Mouse (Mus musculus): ENCODE results near the gene AC124502.3.

Gene AC124502.3

GRCm38 (mm10) chr19:5032686-5033085 is 6.0 kb upstream of the AC124502.3 start:
- DNase-seq (ENCODE audit: low spot score), result no peak

DNA sequence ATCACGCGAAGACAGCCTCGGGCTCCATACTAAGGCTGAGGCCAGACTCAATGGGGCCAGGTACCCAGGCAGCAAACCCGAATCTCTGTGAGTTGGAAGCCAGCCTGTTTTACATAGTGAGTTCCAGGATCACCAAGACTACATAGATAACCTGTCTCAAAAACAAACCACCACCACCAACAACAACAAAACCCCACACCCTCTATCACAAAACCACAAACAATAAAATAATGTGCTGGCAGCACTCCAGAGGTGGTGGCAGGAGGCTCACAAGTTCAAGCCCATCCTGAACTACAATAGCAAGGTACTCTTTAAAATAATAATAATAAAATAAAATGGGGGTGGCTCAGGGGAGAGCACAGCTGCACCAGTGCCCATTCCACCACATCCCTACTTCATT is 2.1 kb upstream of the AC124502.3 start:
- no peak for DNase-seq (ENCODE audit: low spot score)

- DNase-seq (ENCODE audit: low spot score), result peak; percentile 40
Measured at GRCm38 (mm10) chr19:5037678-5038571, 766 bp upstream of the AC124502.3 start.

DNA sequence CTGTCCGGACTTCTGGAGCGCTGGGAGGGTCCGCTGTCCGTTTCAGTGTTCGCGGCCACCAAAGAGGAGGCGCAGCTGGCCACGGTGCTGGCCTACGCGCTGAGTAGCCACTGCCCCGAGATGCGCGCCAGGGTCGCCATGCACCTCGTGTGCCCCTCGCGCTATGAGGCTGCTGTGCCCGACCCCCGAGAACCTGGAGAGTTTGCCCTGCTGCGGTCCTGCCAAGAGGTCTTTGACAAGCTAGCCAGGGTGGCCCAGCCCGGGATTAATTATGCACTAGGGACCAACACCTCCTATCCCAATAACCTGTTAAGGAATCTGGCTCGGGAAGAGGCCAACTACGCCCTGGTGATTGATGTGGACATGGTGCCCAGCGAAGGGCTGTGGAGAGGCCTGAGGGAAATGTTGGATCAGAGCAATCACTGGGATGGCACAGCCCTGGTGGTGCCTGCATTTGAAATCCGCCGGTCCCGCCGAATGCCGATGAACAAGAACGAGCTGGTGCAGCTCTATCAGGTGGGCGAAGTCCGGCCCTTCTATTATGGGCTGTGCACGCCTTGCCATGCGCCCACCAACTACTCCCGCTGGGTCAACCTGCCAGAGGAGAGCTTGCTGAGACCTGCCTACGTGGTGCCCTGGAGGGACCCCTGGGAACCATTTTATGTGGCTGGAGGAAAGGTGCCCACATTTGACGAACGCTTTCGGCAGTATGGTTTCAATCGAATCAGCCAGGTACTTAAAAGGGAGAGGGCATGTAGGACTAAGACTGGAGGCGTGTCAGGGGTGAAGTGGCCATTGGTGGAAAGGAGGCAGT is 817 bp downstream of the AC124502.3 start:
- no peak for DNase-seq (ENCODE audit: low spot score)

GRCm38 (mm10) chr19:5040862-5041523 is 2.3 kb downstream of the AC124502.3 start, which contains the start of gene Brms1:
TSS of gene Brms1 (plus strand) at chr19:5041354.
- peak; percentile 95 for DNase-seq (ENCODE audit: low spot score)

- no peak for DNase-seq (ENCODE audit: low spot score)
Measured at GRCm38 (mm10) chr19:5041588-5041987, 2.9 kb downstream of the AC124502.3 start.

GRCm38 (mm10) chr19:5045531-5045930 is 6.8 kb downstream of the AC124502.3 start:
- DNase-seq (ENCODE audit: low spot score), result no peak

- DNase-seq (ENCODE audit: low spot score), result no peak
Measured at GRCm38 (mm10) chr19:5048138-5049056, 9.7 kb downstream of the AC124502.3 start.

- no peak for DNase-seq (ENCODE audit: low spot score)
Measured at GRCm38 (mm10) chr19:5049325-5049724, 10.6 kb downstream of the AC124502.3 start.

- peak; percentile 77 for DNase-seq (ENCODE audit: low spot score)
Measured at GRCm38 (mm10) chr19:5050047-5050905, 11.6 kb downstream of the AC124502.3 start, which contains the start of gene Rin1. TSS of gene Rin1 (plus strand) at chr19:5050481.

GRCm38 (mm10) chr19:5051031-5051430 is 12.3 kb downstream of the AC124502.3 start:
- DNase-seq (ENCODE audit: low spot score), result no peak

DNA sequence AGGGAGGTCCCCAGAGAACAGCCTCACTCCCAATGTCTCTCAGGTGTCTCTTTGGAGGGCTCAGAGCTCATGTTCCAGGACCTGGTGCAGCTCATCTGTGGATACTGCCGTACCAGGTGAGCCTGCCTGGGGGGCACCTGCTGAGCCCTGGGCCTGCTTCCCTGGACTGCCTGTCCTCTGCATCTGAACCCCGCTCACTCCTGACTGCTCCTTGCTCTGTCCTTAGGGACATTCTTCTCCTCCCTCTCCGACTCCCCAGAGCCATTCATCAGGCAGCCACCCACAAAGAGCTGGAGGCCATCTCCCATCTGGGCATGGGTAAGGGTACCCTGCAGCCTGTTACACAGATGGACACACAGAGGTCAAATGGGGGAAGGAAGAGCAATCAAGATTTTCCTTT is 12.8 kb downstream of the AC124502.3 start:
- DNase-seq (ENCODE audit: low spot score), result no peak

DNA sequence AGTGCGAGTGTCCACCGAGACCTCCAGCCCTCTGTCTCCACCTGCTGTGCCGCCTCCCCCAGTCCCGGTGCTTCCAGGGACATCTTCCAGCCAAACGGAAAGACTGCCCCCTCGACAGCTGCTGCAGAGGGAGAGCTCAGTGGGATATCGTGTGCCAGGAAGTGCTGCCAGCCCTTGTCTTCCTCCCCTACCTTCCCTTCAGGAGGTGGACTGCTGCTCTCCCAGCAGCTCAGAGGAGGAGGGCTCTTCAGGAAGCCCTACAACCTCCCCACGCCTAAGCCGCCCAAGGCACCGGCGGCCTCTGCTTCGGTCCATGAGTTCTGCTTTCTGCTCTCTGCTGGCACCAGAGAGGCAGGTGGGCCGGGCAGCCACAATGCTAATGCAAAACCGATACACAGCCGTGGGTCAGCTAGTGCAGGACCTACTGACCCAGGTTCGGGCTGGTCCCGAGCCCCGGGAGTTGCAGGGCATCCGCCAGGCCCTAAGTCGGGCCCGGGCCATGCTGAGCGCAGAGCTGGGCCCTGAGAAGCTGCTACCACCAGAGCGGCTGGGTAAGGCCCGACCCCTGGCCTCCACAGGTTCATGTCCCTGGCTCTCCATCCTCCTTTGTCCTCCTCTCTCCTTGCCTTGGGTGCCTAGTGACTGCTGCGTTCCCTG is 13.6 kb downstream of the AC124502.3 start:
- DNase-seq (ENCODE audit: low spot score), result no peak

DNA sequence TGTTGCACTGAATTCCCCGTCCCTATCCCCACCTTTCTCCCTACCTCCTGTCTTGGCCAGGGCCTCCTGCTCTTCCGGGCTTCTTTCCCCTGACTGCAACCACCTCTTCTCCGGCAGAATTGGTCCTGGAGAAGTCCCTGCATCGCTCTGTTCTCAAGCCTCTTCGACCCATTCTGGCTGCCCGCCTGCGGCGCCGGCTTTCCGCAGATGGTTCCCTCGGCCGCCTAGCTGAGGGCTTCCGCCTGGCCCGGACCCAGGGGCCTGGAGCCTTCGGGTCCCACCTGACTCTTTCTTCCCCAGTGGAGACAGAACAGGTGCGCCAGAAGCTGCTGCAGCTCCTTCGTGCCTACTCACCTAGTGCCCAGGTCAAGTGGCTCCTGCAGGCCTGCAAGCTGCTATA is 14.2 kb downstream of the AC124502.3 start:
- DNase-seq (ENCODE audit: low spot score), result no peak

- DNase-seq (ENCODE audit: low spot score), result peak; percentile 43
Measured at GRCm38 (mm10) chr19:5053909-5054308, 15.2 kb downstream of the AC124502.3 start.

DNA sequence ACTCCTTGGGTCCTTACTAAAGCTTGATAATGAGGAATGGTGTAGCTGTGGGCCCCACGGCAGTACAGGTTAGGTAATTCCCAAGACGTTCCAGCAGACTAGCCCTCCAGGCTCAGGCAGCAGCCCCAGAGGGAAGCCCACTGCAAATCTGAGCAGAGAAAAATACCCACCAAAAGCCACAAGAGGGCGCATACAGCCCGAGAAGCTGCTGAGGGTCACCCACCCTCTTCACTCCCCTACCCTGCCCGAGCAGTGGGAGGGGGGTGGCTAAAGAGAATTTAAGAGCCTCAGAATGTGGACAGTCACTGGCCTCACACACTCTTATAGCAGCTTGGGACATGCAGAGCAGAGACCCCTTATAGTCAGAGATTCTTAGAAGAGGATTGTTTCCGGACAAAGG is 17.6 kb downstream of the AC124502.3 start:
- DNase-seq (ENCODE audit: low spot score), result no peak

GRCm38 (mm10) chr19:5057876-5058775 is 19.4 kb downstream of the AC124502.3 start:
- DNase-seq (ENCODE audit: low spot score), result peak; percentile 72

All from adipocyte (in vitro differentiated cells).